Mouse (Mus musculus) forebrain, embryonic 15.5 days (tissue): ENCODE results near the gene Fam129b. TPM values are rescaled to one million over a fixed set of nuclear protein-coding genes. Genes with fewer than 3 reads are reported as not detected.

Source experiments
- ATAC-seq: fragments of 200-750 bp; cut with Nextera tagmentation; replicated peaks from 2 replicates; pipeline ENCODE4 v1.8.0; 2017; ENCODE audit warnings: mild to moderate bottlenecking, moderate TSS enrichment, moderate library complexity
- H3K27ac ChIP-seq: fragments of 300-500 bp; sonication (generic); replicated peaks from 2 replicates; pipeline ENCODE4 v1.5.1; 2015; ENCODE audit warnings: mild to moderate bottlenecking, inconsistent platforms
- H3K27me3 ChIP-seq: fragments of 300-500 bp; sonication (generic); 2 replicates; pipeline ENCODE4 v1.6.1; 2015; ENCODE audit warnings: inconsistent platforms
- H3K36me3 ChIP-seq: fragments of 300-500 bp; sonication (generic); 2 replicates; pipeline ENCODE4 v1.6.1; 2015; ENCODE audit warnings: mild to moderate bottlenecking, inconsistent platforms
- H3K4me1 ChIP-seq: fragments of 300-500 bp; sonication (generic); 2 replicates; pipeline ENCODE4 v1.6.1; 2015; ENCODE audit warnings: inconsistent platforms
- H3K4me2 ChIP-seq: fragments of 300-500 bp; sonication (generic); replicated peaks from 2 replicates; pipeline ENCODE4 v1.6.1; 2015; ENCODE audit warnings: mild to moderate bottlenecking, inconsistent platforms
- H3K4me3 ChIP-seq: fragments of 300-500 bp; sonication (generic); 2 replicates; pipeline ENCODE4 v1.5.1; 2015; ENCODE audit warnings: mild to moderate bottlenecking, inconsistent platforms
- H3K9ac ChIP-seq: fragments of 300-500 bp; sonication (generic); replicated peaks from 2 replicates; pipeline ENCODE4 v1.6.1; 2015; ENCODE audit warnings: mild to moderate bottlenecking, inconsistent platforms
- H3K9me3 ChIP-seq: fragments of 300-500 bp; sonication (generic); 2 replicates; pipeline ENCODE4 v1.6.1; 2016; ENCODE audit warnings: inconsistent platforms
- WGBS: fragments of 180-500 bp; shearing (Covaris S2); methylation state at CpG from one replicate; pipeline ENCODE4 v1.1.7; 2015; ENCODE audit warnings: mixed read lengths; 5-methylcytosine and 5-hydroxymethylcytosine counted together
- polyA plus RNA-seq: library from polyadenylated mRNA; unstranded; fragments of >200 nt; fragmentation: Nextera tagmentation; extraction: Ambion mirVana; gene quantifications from 2 replicates; pipeline ENCODE4 v1.2.1, GENCODE M21; 2015

The Fam129b gene
- 33.5 TPM in 2 replicates for polyA plus RNA-seq

DNA sequence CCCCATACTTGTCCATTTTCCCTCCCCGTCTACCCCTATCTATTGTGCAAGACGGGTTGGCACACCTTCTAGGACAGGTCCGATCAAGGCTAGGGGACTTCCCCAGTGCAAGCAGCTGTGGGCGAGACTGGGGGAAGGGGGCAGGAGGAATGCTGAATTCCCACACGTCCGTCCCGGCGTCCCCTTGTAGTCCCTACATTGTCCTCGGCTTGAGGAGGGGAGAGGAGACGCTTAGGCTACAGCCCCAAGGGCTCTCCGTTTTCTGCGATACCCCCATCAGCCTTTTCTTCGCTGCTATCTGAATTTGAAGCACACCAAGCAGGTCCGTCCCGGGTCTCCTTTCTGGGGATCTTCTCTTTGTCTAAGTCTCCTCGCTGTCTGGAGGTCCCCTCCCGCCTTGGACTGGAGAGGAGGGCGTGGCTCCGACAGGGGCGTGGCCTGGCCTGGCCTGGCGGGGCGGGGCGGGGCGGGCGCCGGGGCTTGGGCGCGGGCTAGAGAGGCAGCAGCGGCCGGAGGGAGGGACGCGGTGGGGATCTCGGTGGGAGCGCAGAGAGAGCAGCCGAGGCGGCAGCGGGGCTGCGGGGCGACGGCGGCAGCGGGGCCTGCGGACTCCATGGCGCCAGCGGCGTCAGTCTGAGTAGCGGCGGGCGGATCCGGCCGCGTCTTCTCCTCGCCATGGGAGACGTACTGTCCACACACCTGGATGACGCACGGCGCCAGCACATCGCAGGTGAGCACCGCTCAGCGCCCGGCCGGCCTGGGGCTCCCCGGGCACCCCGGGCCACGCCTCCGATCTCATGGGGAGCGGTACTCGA, at the start of gene Fam129b:
Gene Fam129b, plus strand, starts transcription at position 440 of the 815 bp plus-strand sequence.
- WGBS, result under 1% methylated on average over 61 of the region's 68 CpGs
- Histone ChIP-seq H3K36me3 (no peaks in the 10 kb centered on the region), H3K4me2 (peak within 1 kb of the TSS; percentile 70), H3K27ac (peak within 1 kb of the TSS; percentile 93), H3K4me3 (peak within 1 kb of the TSS; percentile 78), H3K4me1 (peaks cover 57% of the 10 kb centered on the region), H3K27me3 (no peaks in the 10 kb centered on the region), H3K9me3 (no peaks in the 10 kb centered on the region), H3K9ac (peak within 1 kb of the TSS; percentile 97)
- ATAC-seq, result peak; percentile 79

DNA sequence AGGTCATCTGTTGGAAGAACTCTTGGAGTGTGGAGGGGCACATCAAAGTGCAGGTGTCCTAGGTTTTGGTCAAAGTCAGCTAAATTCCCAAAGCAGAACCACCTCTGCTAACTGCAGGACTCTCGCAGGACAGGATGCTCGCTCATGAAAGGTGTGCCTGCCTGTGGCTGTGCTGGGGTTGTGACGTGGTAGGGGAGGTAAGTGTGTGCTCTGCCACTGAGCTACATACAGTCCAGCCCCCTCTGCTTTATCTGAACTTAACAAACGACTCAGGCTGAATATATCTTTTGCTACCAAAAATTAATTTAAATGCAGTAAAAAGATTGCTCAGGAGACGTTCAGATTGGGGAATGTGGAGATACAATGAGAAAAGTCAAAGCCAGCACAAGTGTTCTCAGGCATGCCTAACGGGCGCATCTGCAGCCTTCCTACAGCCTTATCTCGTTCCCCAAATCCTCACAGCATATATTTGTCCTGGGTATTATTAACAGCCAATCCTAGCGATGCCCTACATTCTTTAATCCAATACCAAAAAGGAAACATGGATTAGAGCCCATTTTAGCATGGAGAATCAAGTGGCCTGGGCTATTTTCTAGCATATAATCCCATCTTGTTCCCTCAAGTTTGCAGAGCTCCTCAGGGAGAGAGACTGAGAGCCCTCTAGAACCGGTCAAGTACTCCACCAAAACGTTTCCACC, 46.8 kb upstream of the Fam129b start:
- Histone ChIP-seq H3K4me2 (no peak overlapping the region), H3K4me3 (no peak overlapping the region), H3K4me1 (peaks cover 4% of the 10 kb centered on the region), H3K36me3 (no peaks in the 10 kb centered on the region), H3K27me3 (no peaks in the 10 kb centered on the region), H3K9me3 (no peaks in the 10 kb centered on the region), H3K9ac (no peak overlapping the region), H3K27ac (no peak overlapping the region)
- no peak for ATAC-seq
- WGBS, result 77% methylated on average over 11 of the region's 11 CpGs

DNA sequence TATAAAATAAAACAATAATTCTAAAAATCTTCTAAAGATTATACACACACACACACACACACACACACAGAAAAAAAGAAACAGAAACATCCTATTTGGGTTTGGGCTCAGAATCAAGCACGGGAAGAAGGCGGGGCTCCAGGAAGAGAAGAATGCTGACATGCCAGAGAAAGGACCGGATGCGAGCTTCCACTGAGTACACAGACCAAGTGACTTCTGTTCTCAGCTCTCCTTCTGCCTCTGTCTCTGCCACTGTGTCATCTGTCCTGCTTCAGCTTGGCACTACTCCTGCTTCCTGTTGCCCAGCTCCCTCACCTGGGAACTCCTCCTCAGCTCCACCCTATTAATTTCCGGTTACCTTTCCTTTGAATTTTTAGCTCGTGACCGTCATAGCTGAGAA, 41.4 kb upstream of the Fam129b start:
- 66% methylated on average over 7 of the region's 7 CpGs for WGBS
- Histone ChIP-seq H3K4me3 (no peak overlapping the region), H3K27me3 (no peaks in the 10 kb centered on the region), H3K9me3 (no peaks in the 10 kb centered on the region), H3K4me1 (peaks cover 9% of the 10 kb centered on the region; the same call in 1 of the 2 replicates), H3K36me3 (no peaks in the 10 kb centered on the region), H3K4me2 (no peak overlapping the region), H3K9ac (no peak overlapping the region), H3K27ac (0 out of 2 replicates have a peak overlapping the region, but pooled peaks have one; percentile 5)
- ATAC-seq, result no peak

DNA sequence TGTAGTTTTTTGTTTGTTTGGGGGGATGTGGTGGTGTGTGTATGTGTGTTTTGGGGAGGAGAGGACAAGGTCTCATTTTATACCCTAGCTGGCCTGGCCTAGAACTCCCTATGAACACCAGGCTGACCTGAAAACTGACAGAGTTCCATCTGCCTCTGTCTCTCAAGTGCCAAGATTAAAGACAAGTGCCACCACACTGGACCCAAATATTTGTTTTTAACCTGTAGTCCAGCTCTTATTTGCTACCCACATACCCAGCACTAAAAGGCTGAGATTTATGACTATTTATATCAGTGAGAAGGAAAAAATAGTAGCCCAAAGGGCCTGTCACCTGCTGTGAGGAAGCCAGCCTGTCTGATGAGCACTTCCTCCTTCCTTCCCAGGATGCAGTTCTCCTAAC, 40.3 kb upstream of the Fam129b start:
- Histone ChIP-seq H3K27me3 (no peaks in the 10 kb centered on the region), H3K9ac (no peak overlapping the region), H3K4me1 (peaks cover 9% of the 10 kb centered on the region; the same call in 1 of the 2 replicates), H3K4me2 (no peak overlapping the region), H3K27ac (no peak overlapping the region), H3K4me3 (no peak overlapping the region), H3K36me3 (no peaks in the 10 kb centered on the region), H3K9me3 (no peaks in the 10 kb centered on the region)
- ATAC-seq, result no peak

DNA sequence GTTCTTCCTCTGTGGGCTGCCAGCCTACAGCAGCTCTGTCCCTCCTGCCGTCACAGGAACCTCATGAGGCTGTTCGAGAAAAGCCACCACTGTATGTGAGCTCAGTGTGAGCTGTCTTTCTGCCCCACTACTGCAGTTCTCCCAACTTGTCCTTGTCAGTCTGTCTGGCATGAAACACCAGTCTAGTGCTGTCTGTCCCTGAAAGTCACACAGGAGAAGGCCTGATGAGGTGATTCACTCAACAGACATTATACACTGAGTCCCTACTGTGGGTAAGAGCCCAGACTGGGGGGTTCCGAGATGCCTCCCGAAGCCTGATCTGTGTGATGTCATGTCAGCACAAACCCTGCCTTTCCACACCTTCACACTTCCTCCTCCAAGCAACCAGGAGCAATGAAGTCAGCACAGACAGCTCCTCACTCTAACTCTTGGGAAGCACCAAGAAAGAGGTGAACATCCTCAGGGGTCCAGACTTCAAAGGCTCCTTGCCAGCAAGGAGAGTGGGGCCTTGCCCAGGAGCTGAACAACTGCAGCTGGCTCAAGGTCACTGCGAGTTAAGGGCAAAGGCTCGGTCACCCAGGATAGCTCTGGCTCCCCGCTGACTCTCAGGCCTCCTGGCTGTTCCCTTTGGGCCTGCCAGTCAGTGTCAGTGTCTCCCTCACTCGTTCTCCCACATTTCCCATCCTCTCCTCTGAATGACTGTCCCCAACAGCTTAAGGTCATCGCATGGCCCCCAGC, 37.6 kb upstream of the Fam129b start:
- H3K4me2 ChIP-seq, result no peak overlapping the region
- peaks cover 9% of the 10 kb centered on the region; the same call in 1 of the 2 replicates for H3K4me1 ChIP-seq
- H3K27me3 ChIP-seq, result no peaks in the 10 kb centered on the region
- H3K9me3 ChIP-seq, result no peaks in the 10 kb centered on the region
- WGBS, result 78% methylated on average over 9 of the region's 9 CpGs
- H3K9ac ChIP-seq, result no peak overlapping the region
- no peak overlapping the region for H3K4me3 ChIP-seq
- peaks cover 3% of the 10 kb centered on the region; the same call in 1 of the 2 replicates for H3K36me3 ChIP-seq
- ATAC-seq, result no peak; the same call in 1 of the 2 replicates
- H3K27ac ChIP-seq, result no peak overlapping the region

DNA sequence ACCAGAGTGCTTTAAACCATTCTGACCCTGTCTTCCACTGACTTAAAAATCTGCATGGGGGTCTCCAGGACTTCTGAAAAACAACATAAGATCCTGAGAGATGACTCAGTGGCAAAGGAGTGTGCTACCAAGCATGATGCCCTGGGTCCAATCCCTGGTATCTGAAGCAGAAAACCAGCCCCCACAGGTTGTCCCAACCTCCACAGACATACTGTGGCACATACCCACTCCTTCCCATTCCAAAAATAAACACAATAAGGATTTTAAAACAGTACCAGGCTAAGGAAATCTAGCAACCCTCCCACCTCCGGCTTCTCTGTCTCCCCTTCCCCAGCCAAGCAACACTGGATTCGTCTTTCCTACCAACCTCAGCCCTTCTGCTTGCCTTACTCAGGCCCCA, 36.7 kb upstream of the Fam129b start:
- no peak overlapping the region for H3K4me2 ChIP-seq
- H3K4me1 ChIP-seq, result peaks cover 14% of the 10 kb centered on the region
- WGBS, result 83% methylated on average over 2 of the region's 2 CpGs
- H3K36me3 ChIP-seq, result peaks cover 3% of the 10 kb centered on the region; the same call in 1 of the 2 replicates
- H3K9me3 ChIP-seq, result no peaks in the 10 kb centered on the region
- no peaks in the 10 kb centered on the region for H3K27me3 ChIP-seq
- H3K9ac ChIP-seq, result no peak overlapping the region
- no peak for ATAC-seq
- no peak overlapping the region for H3K4me3 ChIP-seq
- no peak overlapping the region for H3K27ac ChIP-seq

DNA sequence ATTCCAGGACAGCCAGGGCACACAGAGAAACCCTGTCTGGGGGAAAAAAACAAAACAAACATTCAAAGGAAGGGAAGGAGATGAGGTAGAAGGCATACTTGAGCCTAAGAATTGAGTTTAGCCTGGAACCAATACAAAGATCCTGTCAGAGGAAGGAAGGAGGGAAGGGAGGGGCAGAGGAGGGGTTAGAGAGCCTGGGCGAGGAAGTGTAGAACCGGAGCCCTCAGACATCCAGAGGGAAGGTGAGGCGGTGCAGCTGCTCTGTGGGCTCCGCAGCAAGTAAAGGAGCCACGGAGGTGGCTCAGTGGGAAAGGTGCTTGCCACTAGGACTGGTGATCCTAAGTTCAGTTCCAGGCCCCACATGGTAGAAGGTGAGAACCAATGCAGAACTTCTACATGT, 34.8 kb upstream of the Fam129b start:
- H3K4me3 ChIP-seq, result no peak overlapping the region
- H3K9me3 ChIP-seq, result no peaks in the 10 kb centered on the region
- 86% methylated on average over 5 of the region's 5 CpGs for WGBS
- H3K4me2 ChIP-seq, result no peak overlapping the region
- no peak overlapping the region for H3K9ac ChIP-seq
- peaks cover 3% of the 10 kb centered on the region; the same call in 1 of the 2 replicates for H3K36me3 ChIP-seq
- ATAC-seq, result no peak
- H3K27me3 ChIP-seq, result no peaks in the 10 kb centered on the region
- no peak overlapping the region for H3K27ac ChIP-seq
- H3K4me1 ChIP-seq, result peaks cover 22% of the 10 kb centered on the region

DNA sequence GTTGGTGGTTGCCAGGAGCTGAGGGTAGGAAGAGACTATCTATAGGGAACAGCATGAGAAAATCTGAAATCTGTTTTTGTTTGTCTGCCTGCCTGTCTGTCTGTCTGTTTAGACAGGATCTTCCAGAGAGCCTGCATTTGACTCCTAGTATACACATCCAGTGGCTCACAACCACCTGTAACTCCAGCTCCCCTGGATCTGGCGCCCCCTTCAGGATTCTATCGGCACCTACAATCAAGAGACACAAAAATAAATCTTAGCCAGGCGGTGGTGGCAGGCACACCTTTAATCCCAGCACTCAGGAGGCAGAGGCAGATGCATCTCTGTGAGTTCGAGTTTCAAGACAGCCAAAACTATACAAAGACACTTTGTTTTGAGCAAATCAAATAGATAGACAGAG, 33.4 kb upstream of the Fam129b start:
- 44% methylated on average over 4 of the region's 4 CpGs for WGBS
- no peak for ATAC-seq

DNA sequence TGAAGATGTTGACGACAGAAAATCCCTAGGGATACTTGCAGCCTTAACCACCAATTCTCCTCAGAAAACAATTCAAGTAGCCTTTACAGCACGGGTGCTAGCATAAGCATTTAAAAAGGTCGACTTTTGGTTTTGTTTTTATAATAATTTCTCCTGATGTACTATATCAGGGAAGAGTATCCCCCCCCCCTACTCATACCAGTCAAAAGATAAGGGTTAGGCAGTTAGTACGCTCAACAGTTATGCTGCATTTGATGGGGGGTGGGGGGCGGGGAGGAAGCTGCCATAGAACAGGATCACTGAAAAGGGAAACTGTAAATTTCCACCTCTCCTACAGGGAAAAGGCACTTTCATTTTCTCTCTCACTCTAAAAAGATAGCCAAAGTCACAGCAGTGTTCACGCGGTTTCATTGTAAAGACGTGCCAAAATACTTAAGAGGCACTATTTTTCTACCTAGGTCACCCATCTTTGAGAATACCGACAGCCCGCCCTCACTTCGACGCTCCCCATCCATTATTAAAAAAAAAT, 30.3 kb upstream of the Fam129b start:
- Histone ChIP-seq H3K4me2 (peak overlapping the region; percentile 77), H3K27me3 (no peaks in the 10 kb centered on the region), H3K4me3 (peak overlapping the region; percentile 99), H3K9me3 (no peaks in the 10 kb centered on the region), H3K9ac (peak overlapping the region; percentile 96), H3K36me3 (peaks cover 3% of the 10 kb centered on the region; the same call in 1 of the 2 replicates), H3K27ac (peak overlapping the region; percentile 97), H3K4me1 (peaks cover 22% of the 10 kb centered on the region)
- 5% methylated on average over 12 of the region's 12 CpGs for WGBS
- ATAC-seq, result no peak

More for the DNA sequence above, 33.4 kb upstream of the Fam129b start:
- Histone ChIP-seq H3K36me3 (peaks cover 3% of the 10 kb centered on the region; the same call in 1 of the 2 replicates), H3K9me3 (no peaks in the 10 kb centered on the region), H3K9ac (no peak overlapping the region), H3K27ac (no peak overlapping the region), H3K4me3 (no peak overlapping the region), H3K27me3 (no peaks in the 10 kb centered on the region), H3K4me2 (no peak overlapping the region), H3K4me1 (peaks cover 20% of the 10 kb centered on the region)

DNA sequence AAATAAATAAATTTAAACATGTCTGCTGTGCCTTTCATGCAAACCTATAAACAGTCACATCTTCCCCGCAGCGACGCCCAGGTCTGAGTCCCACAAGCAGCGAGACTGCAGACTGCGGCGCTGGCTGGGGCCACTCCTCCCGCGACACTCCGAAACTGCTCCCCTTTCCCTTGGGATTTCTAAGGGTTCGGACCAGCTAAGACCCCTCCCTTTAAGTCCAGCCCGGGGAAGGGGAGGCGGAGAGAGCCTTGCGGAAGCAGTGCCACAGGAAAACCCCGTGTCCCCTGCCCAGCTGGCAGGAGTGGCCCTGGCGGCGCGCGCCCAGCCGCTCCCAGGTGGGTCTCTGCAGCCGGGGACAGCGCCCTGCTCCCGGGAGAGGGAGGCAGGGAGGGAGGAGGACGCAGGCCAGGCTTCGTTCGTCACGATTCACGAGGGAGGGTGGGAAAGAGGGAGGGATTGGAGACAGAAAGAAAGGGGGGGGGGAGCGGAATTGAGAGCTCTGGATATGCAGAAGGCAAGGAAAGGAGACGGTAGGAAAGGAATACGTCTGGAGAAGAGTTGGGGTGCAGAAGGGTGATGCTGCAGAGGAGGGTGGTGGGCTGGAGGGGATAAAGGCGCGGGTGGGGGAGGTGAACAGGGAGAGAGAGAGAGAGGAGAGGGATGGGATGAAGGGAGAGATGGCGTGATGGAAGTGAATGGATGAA, 29.7 kb upstream of the Fam129b start:
- Histone ChIP-seq H3K27ac (peak overlapping the region; percentile 97), H3K4me1 (peaks cover 22% of the 10 kb centered on the region), H3K4me3 (peak overlapping the region; percentile 99), H3K36me3 (0 out of 2 replicates have a peak, but pooled peaks cover 3% of the 10 kb centered on the region), H3K9me3 (no peaks in the 10 kb centered on the region), H3K4me2 (peak overlapping the region; percentile 77), H3K9ac (peak overlapping the region; percentile 96), H3K27me3 (no peaks in the 10 kb centered on the region)
- WGBS, result under 1% methylated on average over 33 of the region's 33 CpGs
- ATAC-seq, result peak; percentile 64

DNA sequence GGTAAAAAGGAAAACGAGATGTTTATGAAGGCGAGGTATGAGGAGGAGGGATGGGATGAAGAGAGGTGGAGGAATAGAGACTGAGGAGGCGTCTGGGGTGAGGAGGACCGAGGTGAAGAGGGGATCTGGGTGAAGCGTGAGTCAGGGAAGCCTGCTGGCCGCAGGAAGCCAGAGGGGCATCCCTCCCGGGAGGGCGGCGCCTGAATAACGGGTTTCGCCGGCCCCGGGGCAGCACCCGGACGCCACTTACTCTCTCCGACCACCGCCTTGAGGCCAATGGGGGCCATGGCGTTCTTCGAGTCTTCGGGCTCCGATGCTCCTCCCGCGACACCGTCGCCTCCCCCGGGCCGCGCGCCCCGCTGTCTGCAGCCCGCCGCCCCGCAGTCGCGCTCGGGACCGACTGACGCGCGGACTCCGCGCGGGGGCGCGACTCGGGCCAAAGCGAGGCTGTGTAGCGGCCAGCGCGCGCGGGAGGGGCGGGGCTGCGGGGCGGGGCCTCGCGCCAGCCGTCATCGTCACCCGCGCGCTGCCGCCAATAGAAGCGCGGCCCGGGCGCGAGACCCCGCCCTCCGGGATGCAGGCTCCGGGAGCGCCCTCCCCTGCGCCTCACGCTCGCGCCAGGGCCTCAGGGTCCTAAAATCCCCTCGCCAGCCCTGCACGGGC, 29.0 kb upstream of the Fam129b start, which contains the start of gene Stxbp1:
Gene Stxbp1, minus strand, starts transcription at position 441 of the 663 bp plus-strand sequence.
- H3K36me3 ChIP-seq, result no peaks in the 10 kb centered on the region
- WGBS, result under 1% methylated on average over 78 of the region's 78 CpGs
- H3K4me2 ChIP-seq, result peak within 1 kb of the TSS; percentile 77
- peak within 1 kb of the TSS; percentile 99 for H3K4me3 ChIP-seq
- H3K4me1 ChIP-seq, result peaks cover 22% of the 10 kb centered on the region
- 0 out of 2 replicates have a peak, but pooled peaks cover 2% of the 10 kb centered on the region for H3K27me3 ChIP-seq
- no peaks in the 10 kb centered on the region for H3K9me3 ChIP-seq
- peak; percentile 95 for ATAC-seq
- peak within 1 kb of the TSS; percentile 96 for H3K9ac ChIP-seq
- peak within 1 kb of the TSS; percentile 97 for H3K27ac ChIP-seq
